Mouse (Mus musculus) frontal cortex, adult (tissue): Measurements from ENCODE around the gene Vmn1r94.
"Not testable (repeated sequence)": the region's sequence is repeated elsewhere in the genome, so short reads cannot be mapped to it uniquely, and the experiment has no call there.

Experiments used
- ATAC-seq: cut with Nextera tagmentation; 2 replicates; pipeline ENCODE4 v1.9.2; 2017; ENCODE audit warnings: mild to moderate bottlenecking, moderate library complexity, mixed read lengths; ENCODE audit not compliant: low TSS enrichment

Vmn1r94 gene

DNA sequence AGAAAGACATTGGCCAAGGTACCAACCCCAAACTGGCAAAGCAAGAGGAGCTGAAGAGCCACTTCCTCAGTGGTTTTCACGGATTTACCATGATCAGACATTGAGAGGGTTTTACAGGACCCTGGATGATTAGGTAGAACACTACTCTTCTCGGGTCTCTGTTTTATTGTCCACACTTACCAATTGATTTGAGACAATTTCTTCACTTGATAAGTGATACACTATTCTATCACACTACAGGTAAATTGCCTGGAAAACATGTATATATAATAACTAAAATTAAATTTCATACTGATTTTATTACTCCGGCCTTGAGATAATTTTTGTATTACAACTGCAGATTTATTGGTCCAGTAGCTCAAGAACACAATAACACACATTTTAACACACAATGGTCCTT is at the start of gene Vmn1r94:
Gene Vmn1r94, minus strand, starts transcription at position 101 of the 400 bp plus-strand sequence.
- not testable (repeated sequence) for ATAC-seq

DNA sequence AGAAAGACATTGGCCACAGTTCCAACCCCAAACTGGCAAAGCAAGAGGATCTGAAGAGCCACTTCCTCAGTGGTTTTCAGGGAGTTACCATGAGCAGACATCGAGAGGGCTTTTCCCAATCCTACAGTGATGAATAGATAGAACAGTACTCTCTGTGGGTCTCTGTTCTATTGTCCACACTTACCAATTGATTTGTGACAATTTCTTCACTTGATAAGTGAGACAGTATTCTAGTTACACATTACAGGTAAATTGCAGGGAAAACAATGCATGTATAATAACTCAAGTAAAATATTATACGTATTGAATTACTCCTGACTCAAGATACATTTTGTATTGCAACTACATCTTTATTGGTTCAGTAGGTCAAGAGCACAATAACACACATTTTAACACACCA is 37.3 kb upstream of the Vmn1r94 start, which contains the start of gene Gm6164:
Gene Gm6164, minus strand, starts transcription at position 101 of the 400 bp plus-strand sequence.
- not testable (repeated sequence) for ATAC-seq

DNA sequence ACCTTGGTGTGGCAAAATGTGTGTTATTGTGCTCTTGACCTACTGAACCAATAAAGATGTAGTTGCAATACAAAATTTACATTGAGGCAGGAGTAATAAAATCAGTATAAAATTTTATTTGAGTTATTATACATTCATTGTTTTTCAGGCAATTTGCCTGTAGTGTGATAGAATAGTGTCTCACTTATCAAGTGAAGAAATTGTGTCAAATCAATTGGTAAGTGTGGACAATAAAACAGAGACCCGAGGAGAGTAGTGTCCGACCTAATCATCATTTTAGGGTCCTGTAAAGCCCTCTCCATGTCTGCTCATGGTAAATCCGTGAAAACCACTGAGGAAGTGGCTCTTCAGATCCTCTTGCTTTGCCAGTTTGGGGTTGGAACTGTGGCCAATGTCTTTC is 25.2 kb upstream of the Vmn1r94 start, which contains the start of gene Vmn1r95:
Gene Vmn1r95, plus strand, starts transcription at position 301 of the 400 bp plus-strand sequence.
- not testable (repeated sequence) for ATAC-seq

DNA sequence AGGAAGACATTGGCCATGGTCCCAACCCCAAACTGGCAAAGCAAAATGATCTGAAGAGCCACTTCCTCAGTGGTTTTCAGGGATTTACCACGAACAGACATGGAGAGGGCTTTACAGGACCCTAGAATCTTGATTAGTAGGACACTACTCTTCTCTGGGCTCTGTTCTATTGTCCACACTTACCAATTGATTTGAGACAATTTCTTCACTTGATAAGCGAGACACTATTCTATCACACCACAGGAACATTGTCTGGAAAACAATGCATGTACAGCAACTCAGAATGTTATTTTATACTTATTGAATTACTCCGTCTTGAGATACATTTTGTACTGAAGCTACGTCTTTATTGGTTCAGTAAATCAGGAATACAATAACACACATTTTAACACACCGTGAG is 29.2 kb downstream of the Vmn1r94 start, which contains the start of gene Vmn1r93:
Gene Vmn1r93, minus strand, starts transcription at position 101 of the 400 bp plus-strand sequence.
- not testable (repeated sequence) for ATAC-seq

DNA sequence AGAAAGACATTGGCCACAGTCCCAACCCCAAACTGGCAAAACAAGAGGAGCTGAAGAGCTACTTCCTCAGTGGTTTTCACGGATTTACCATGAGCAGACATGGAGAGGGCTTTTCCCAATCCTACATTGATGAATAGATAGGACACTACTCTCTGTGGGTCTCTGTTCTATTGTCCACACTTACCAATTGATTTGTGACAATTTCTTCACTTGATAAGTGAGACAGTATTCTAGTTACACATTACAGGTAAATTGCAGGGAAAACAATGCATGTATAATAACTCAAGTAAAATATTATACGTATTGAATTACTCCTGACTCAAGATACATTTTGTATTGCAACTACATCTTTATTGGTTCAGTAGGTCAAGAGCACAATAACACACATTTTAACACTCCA is 45.7 kb downstream of the Vmn1r94 start, which contains the start of gene Gm16442:
Gene Gm16442, minus strand, starts transcription at position 101 of the 400 bp plus-strand sequence.
- not testable (repeated sequence) for ATAC-seq
